Mouse (Mus musculus): ENCODE data around the gene Sez6. TPM values are rescaled to one million over a fixed set of nuclear protein-coding genes. Genes with fewer than 3 reads are reported as not detected.

Gene Sez6
- polyA plus RNA-seq, 1 experiment from 2014 or later: 0.80 TPM

DNA sequence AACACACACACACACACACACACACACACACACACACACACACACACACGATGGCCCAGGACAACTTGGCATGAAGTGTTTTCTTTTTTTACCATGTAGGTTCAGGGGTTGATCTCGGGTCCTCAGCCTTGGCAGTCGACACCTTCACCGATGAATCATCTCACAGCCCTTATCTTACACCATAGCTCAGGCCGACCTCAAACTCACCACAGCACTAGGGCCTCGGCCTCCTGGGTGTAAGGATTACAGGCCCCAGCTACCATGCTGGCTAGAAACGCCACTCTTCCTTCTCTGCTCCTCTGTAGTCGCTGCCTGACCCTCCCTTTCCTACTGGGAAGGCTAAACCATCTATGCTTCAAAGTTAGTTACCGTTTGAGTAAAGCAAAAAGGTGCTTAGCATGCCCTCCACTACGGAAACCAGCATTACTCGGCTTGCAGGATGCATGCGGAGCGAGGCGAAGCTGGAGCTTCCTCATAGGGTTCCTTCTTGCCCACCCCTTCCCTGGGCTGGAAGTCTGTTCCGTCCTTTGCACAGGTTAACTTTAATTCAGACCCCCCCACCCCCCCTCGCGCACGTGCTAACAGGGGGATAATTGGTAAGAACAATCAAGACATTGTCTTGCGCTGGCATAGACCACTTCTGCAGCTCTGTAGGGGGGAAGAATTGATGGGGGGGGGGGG is 34.0 kb downstream of the Sez6 start:
- Histone ChIP-seq H3K4me3 (ENCODE audit: low read depth, low read length) (no peak overlapping the region), H3K27ac (ENCODE audit: low read depth, low read length) (no peak overlapping the region), H3K4me1 (replicated peaks; ENCODE audit: control insufficient read depth, insufficient read depth, low read length) (no peaks in the 10 kb centered on the region), H3K9me3 (ENCODE audit: control insufficient read depth) (no peaks in the 10 kb centered on the region), H3K9ac (ENCODE audit: low read depth, low read length) (no peak overlapping the region), H3K36me3 (ENCODE audit: control insufficient read depth, insufficient read depth) (no peaks in the 10 kb centered on the region), H3K4me2 (replicated peaks; ENCODE audit: low read depth) (no peak overlapping the region), H3K27me3 (replicated peaks; ENCODE audit: control insufficient read depth, insufficient read depth, low read length) (no peaks in the 10 kb centered on the region)
- no peak for ATAC-seq
- TF ChIP-seq CTCF (IDR thresholded peaks at IDR 0.05; ENCODE audit: low read depth): no peak
- WGBS: 34% methylated on average over 19 of the region's 19 CpGs

DNA sequence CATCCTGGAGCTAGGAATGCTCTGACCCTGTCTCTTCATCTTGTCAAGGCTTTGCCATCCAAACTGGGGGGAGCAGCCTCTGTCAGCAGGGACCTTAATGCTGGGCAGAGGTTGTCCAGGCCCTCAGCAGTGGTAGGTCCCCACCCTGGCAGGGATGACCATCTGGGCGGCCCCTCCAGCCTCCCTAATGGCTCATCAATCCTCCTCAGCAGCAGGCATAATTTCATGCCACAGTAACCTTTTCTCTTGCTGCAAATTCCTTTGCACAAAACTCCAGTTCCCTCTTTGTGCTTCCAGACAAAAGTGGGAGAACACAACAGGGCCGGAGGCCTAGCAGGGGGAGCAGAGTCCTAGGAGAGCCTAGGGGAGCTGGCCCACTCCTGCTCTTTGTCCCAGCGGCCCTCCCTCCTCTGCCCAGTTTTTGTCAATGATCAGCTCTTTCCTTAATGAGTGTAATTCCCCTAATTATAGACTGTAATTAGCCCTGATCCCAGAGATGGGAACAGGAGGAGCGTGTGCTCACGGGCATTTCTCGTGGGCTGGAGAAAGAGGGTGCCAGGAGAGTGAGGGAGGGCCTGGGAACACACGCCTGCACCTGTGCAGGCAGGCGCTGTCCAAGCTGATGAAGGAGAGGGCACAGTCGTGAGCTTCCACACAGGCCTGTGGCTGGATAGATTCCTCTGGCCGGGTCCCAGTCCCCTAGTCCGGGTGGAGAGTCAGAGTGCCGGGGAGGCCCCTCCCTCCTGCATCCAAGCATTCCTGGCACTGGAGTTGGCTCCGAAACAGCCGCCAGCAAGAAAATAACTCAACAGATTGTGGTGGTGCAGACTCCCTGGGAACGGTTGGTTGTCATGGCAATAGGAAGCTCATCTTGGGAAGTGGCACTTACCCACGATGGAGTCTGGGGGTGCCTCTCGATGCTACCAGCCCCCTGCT is 34.8 kb downstream of the Sez6 start:
- Histone ChIP-seq H3K36me3 (ENCODE audit: control insufficient read depth, insufficient read depth) (no peaks in the 10 kb centered on the region), H3K4me3 (ENCODE audit: low read depth, low read length) (no peak overlapping the region), H3K4me2 (replicated peaks; ENCODE audit: low read depth) (no peak overlapping the region), H3K27ac (ENCODE audit: low read depth, low read length) (no peak overlapping the region), H3K9ac (ENCODE audit: low read depth, low read length) (no peak overlapping the region), H3K4me1 (replicated peaks; ENCODE audit: control insufficient read depth, insufficient read depth, low read length) (no peaks in the 10 kb centered on the region), H3K27me3 (replicated peaks; ENCODE audit: control insufficient read depth, insufficient read depth, low read length) (no peaks in the 10 kb centered on the region), H3K9me3 (ENCODE audit: control insufficient read depth) (no peaks in the 10 kb centered on the region)
- no peak for TF ChIP-seq CTCF (IDR thresholded peaks at IDR 0.05; ENCODE audit: low read depth)
- WGBS: 48% methylated on average over 17 of the region's 17 CpGs
- ATAC-seq: no peak

DNA sequence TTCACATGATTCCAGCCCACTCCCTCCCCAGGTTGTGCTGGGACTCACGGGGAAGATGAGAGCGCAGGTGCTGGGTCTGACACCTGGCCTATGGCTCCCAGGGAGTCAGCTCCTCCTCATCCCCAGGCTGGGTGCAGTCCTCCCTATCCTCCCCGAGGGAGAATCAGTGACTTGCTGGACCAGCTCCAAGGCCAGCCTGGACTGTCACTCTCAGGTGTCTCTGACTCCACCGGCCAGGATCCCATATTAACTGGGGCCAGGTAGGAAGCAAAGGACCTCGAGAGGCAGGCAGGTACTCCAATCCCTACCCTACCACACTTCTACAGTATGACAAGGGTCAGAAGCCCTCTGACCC is 35.4 kb downstream of the Sez6 start:
- WGBS: 59% methylated on average over 5 of the region's 5 CpGs
- Histone ChIP-seq H3K9ac (ENCODE audit: low read depth, low read length) (no peak overlapping the region), H3K9me3 (ENCODE audit: control insufficient read depth) (no peaks in the 10 kb centered on the region), H3K36me3 (ENCODE audit: control insufficient read depth, insufficient read depth) (no peaks in the 10 kb centered on the region), H3K27me3 (replicated peaks; ENCODE audit: control insufficient read depth, insufficient read depth, low read length) (no peaks in the 10 kb centered on the region), H3K4me1 (replicated peaks; ENCODE audit: control insufficient read depth, insufficient read depth, low read length) (no peaks in the 10 kb centered on the region), H3K4me2 (replicated peaks; ENCODE audit: low read depth) (no peak overlapping the region), H3K4me3 (ENCODE audit: low read depth, low read length) (no peak overlapping the region), H3K27ac (ENCODE audit: low read depth, low read length) (no peak overlapping the region)
- no peak for TF ChIP-seq CTCF (IDR thresholded peaks at IDR 0.05; ENCODE audit: low read depth)
- ATAC-seq: no peak

DNA sequence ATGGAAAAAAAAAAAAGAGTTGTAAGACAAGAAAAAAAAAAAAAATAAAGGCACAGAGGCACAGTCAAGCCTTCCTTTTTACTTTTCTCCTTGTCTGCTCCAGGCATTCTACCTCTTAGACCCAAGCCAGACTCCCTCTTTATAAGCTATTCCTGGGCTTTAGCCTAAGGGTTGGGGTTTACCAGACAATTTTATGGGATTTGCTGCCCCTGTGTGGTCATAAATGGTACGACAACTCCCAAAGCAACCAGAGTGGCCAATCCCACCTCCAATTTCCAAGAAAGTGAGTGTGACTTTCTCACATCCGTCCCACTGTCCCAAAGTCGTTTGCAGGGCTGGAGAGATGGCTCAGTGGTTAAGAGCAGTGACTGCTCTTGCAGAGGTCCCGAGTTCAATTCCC is 36.5 kb downstream of the Sez6 start:
- under 1% methylated on average over 4 of the region's 4 CpGs for WGBS
- Histone ChIP-seq H3K27ac (ENCODE audit: low read depth, low read length) (no peak overlapping the region), H3K9ac (ENCODE audit: low read depth, low read length) (no peak overlapping the region), H3K4me3 (ENCODE audit: low read depth, low read length) (no peak overlapping the region), H3K9me3 (ENCODE audit: control insufficient read depth) (no peaks in the 10 kb centered on the region), H3K4me1 (replicated peaks; ENCODE audit: control insufficient read depth, insufficient read depth, low read length) (no peaks in the 10 kb centered on the region), H3K4me2 (replicated peaks; ENCODE audit: low read depth) (no peak overlapping the region), H3K27me3 (replicated peaks; ENCODE audit: control insufficient read depth, insufficient read depth, low read length) (no peaks in the 10 kb centered on the region), H3K36me3 (ENCODE audit: control insufficient read depth, insufficient read depth) (no peaks in the 10 kb centered on the region)
- ATAC-seq: no peak
- peak; percentile 82 for TF ChIP-seq CTCF (IDR thresholded peaks at IDR 0.05; ENCODE audit: low read depth)

DNA sequence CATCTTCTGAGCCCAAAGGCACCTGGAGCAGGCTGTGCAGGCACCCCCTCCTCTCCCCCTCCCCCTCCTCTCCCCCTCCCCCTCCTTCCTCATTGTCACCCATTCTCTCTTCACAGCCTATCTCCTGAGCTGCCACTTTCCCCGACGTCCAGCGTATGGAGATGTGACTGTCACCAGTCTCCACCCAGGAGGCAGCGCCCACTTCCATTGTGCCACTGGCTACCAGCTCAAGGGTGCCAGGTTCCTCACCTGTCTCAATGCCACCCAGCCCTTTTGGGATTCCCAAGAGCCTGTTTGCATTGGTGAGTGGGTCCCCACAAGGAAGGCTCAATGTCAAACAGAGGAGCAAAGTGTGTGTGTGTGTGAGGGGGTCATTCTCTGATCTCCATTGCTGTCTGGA is 38.2 kb downstream of the Sez6 start:
- 58% methylated on average over 4 of the region's 4 CpGs for WGBS
- no peak overlapping the region for H3K4me3 ChIP-seq (ENCODE audit: low read depth, low read length)
- no peak overlapping the region for H3K27ac ChIP-seq (ENCODE audit: low read depth, low read length)
- no peaks in the 10 kb centered on the region for H3K4me1 ChIP-seq (replicated peaks; ENCODE audit: control insufficient read depth, insufficient read depth, low read length)
- no peak overlapping the region for H3K4me2 ChIP-seq (replicated peaks; ENCODE audit: low read depth)
- H3K27me3 ChIP-seq (replicated peaks; ENCODE audit: control insufficient read depth, insufficient read depth, low read length): no peaks in the 10 kb centered on the region
- no peaks in the 10 kb centered on the region for H3K9me3 ChIP-seq (ENCODE audit: control insufficient read depth)
- no peak for TF ChIP-seq CTCF (IDR thresholded peaks at IDR 0.05; ENCODE audit: low read depth)
- no peak overlapping the region for H3K9ac ChIP-seq (ENCODE audit: low read depth, low read length)
- ATAC-seq: no peak
- H3K36me3 ChIP-seq (ENCODE audit: control insufficient read depth, insufficient read depth): no peaks in the 10 kb centered on the region

DNA sequence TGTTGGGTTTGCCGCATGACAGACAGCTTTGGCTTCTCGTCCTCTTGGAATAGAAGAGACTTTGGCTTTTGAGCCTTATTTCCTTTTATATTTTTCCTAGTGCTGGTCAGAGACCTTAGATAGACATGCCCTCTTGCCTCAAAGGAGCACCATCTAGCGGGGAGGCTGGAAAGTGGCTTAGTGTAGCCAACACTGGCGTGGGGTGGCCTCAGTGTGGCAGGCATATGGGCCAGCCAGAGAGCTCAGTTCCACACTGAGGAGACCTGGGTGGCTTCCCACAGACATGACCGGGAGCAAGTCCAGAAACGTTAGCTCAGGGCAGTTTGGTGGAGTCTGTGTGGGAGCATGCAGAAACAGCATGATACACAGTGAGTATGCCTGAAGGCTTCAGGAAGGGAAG is 40.1 kb downstream of the Sez6 start:
- H3K4me3 ChIP-seq (ENCODE audit: low read depth, low read length): no peak overlapping the region
- no peaks in the 10 kb centered on the region for H3K36me3 ChIP-seq (ENCODE audit: control insufficient read depth, insufficient read depth)
- H3K4me1 ChIP-seq (replicated peaks; ENCODE audit: control insufficient read depth, insufficient read depth, low read length): no peaks in the 10 kb centered on the region
- H3K4me2 ChIP-seq (replicated peaks; ENCODE audit: low read depth): no peak overlapping the region
- ATAC-seq: no peak
- no peak overlapping the region for H3K9ac ChIP-seq (ENCODE audit: low read depth, low read length)
- H3K9me3 ChIP-seq (ENCODE audit: control insufficient read depth): no peaks in the 10 kb centered on the region
- WGBS: 84% methylated on average over 6 of the region's 6 CpGs
- 0 out of 2 replicates have a peak, but pooled peaks cover 3% of the 10 kb centered on the region for H3K27me3 ChIP-seq (replicated peaks; ENCODE audit: control insufficient read depth, insufficient read depth, low read length)
- no peak overlapping the region for H3K27ac ChIP-seq (ENCODE audit: low read depth, low read length)
- 0 out of 2 replicates have a peak, but pooled peaks have one; percentile 16 for TF ChIP-seq CTCF (IDR thresholded peaks at IDR 0.05; ENCODE audit: low read depth)
